Mouse (Mus musculus) liver, adult 2 months (tissue): Measurements from ENCODE around the gene Car14. TPM values are rescaled to one million over a fixed set of nuclear protein-coding genes. Genes with fewer than 3 reads are reported as not detected.
"Not testable (repeated sequence)": the region's sequence is repeated elsewhere in the genome, so short reads cannot be mapped to it uniquely, and the experiment has no call there.

Experiments used
- DNase-seq: peaks from one replicate; pipeline ENCODE4 v3.0.0-alpha.2; 2011; ENCODE audit warnings: low read depth, low spot score; ENCODE audit errors: extremely low read depth
- H3K27ac ChIP-seq: fragments of 200-500 bp; replicated peaks from 2 replicates; pipeline ENCODE4 v1.5.1; 2012; ENCODE audit warnings: low read depth, mild to moderate bottlenecking, control low read depth, inconsistent platforms, low read length; ENCODE audit not compliant: insufficient read depth
- H3K27me3 ChIP-seq: fragments of 200-500 bp; 2 replicates; pipeline ENCODE4 v1.6.1; 2012; ENCODE audit warnings: mild to moderate bottlenecking, moderate library complexity, low read length, inconsistent platforms; ENCODE audit not compliant: control insufficient read depth, insufficient read depth
- H3K36me3 ChIP-seq: fragments of 200-500 bp; 2 replicates; pipeline ENCODE4 v1.6.1; 2012; ENCODE audit warnings: low read length, inconsistent platforms; ENCODE audit not compliant: control insufficient read depth, insufficient read depth
- H3K4me1 ChIP-seq: fragments of 200-500 bp; 2 replicates; pipeline ENCODE4 v1.6.1; 2011; ENCODE audit warnings: low read length; ENCODE audit not compliant: control insufficient read depth, insufficient read depth
- H3K4me3 ChIP-seq: fragments of 200-500 bp; 2 replicates; pipeline ENCODE4 v1.5.1; 2011; ENCODE audit warnings: low read depth, mild to moderate bottlenecking, control low read depth, low read length, moderate library complexity; ENCODE audit not compliant: insufficient read depth
- H3K79me2 ChIP-seq: fragments of 200-500 bp; 2 replicates; pipeline ENCODE4 v1.6.1; 2012; ENCODE audit warnings: inconsistent platforms, mild to moderate bottlenecking, low read length, moderate library complexity; ENCODE audit not compliant: control insufficient read depth, insufficient read depth
- H3K9ac ChIP-seq: fragments of 200-500 bp; 2 replicates; pipeline ENCODE4 v1.6.1; 2012; ENCODE audit warnings: low read depth, mild to moderate bottlenecking, control low read depth, inconsistent platforms, low read length
- CTCF ChIP-seq: fragments of 200-500 bp; IDR thresholded peaks from 2 replicates; pipeline ENCODE4 v1.5.1; 2011; ENCODE audit warnings: low read depth, low read length, control low read depth
- POLR2A ChIP-seq: fragments of 200-500 bp; IDR thresholded peaks from 2 replicates; pipeline ENCODE4 v1.6.1; 2011; ENCODE audit warnings: low read length, control low read depth; ENCODE audit not compliant: insufficient read depth; ENCODE audit errors: extremely low read depth
- WGBS: fragments of 180-500 bp; shearing (Covaris S2); methylation state at CpG from one replicate; pipeline ENCODE4 v1.1.7; 2018; 5-methylcytosine and 5-hydroxymethylcytosine counted together
- polyA plus RNA-seq: library from polyadenylated mRNA; depleted of rRNA; stranded (reverse); fragments of >200 nt; gene quantifications from 2 replicates; pipeline ENCODE4 v1.2.3, GENCODE M21; 2012
- total RNA-seq: library from RNA; depleted of rRNA; stranded (reverse); fragments of >200 nt; gene quantifications from 2 replicates; pipeline ENCODE4 v1.2.3, GENCODE M21; 2014

The Car14 gene
- total and polyA plus RNA-seq, 2 experiments, result 24.5 to 47.9 TPM

- H3K4me1 ChIP-seq, result peaks cover 2% of the 10 kb centered on the region
Observed at GRCm38 (mm10) chr3:95929581-95930470, 25.3 kb upstream of the Car14 start.

GRCm38 (mm10) chr3:95928658-95929503 is 24.4 kb upstream of the Car14 start, which contains the start of gene Anp32e:
Anp32e (plus strand) TSS chr3:95929246.
- H3K4me3 ChIP-seq, result peak within 1 kb of the TSS; percentile 91
- peaks cover 2% of the 10 kb centered on the region for H3K4me1 ChIP-seq
- under 1% methylated on average over 49 of the region's 49 CpGs for WGBS
- no peaks in the 10 kb centered on the region for H3K36me3 ChIP-seq
- TF ChIP-seq POLR2A (peak; percentile 91), CTCF (no peak)
- H3K79me2 ChIP-seq, result peaks cover 4% of the 10 kb centered on the region; the same call in 1 of the 2 replicates
- no peaks in the 10 kb centered on the region for H3K27me3 ChIP-seq
- peak within 1 kb of the TSS; percentile 89 for H3K9ac ChIP-seq
- H3K27ac ChIP-seq, result peak within 1 kb of the TSS; percentile 35
- peak; percentile 96 for DNase-seq

More at GRCm38 (mm10) chr3:95929581-95930470, 25.3 kb upstream of the Car14 start:
- H3K27me3 ChIP-seq, result no peaks in the 10 kb centered on the region
- under 1% methylated on average over 105 of the region's 105 CpGs for WGBS
- H3K27ac ChIP-seq, result no peak overlapping the region
- H3K4me3 ChIP-seq, result peak overlapping the region; percentile 91
- peaks cover 4% of the 10 kb centered on the region; the same call in 1 of the 2 replicates for H3K79me2 ChIP-seq
- no peak for TF ChIP-seq CTCF
- H3K9ac ChIP-seq, result peak overlapping the region; percentile 89
- peaks cover 3% of the 10 kb centered on the region for H3K36me3 ChIP-seq
- DNase-seq, result no peak

GRCm38 (mm10) chr3:95928261-95928657 is 23.8 kb upstream of the Car14 start:
- Histone ChIP-seq H3K36me3 (no peaks in the 10 kb centered on the region), H3K79me2 (peaks cover 4% of the 10 kb centered on the region; the same call in 1 of the 2 replicates), H3K4me3 (no peak overlapping the region), H3K27ac (no peak overlapping the region), H3K4me1 (peaks cover 2% of the 10 kb centered on the region), H3K27me3 (no peaks in the 10 kb centered on the region), H3K9ac (no peak overlapping the region)
- TF ChIP-seq CTCF (no peak), POLR2A (no peak)
- no peak for DNase-seq
- 62% methylated on average over 6 of the region's 6 CpGs for WGBS

- no peaks in the 10 kb centered on the region for H3K36me3 ChIP-seq
- peaks cover 2% of the 10 kb centered on the region for H3K4me1 ChIP-seq
- TF ChIP-seq CTCF (no peak), POLR2A (no peak)
- no peaks in the 10 kb centered on the region for H3K27me3 ChIP-seq
- H3K9ac ChIP-seq, result no peak overlapping the region
- DNase-seq, result no peak
- no peak overlapping the region for H3K27ac ChIP-seq
- no peak overlapping the region for H3K4me3 ChIP-seq
- peaks cover 4% of the 10 kb centered on the region; the same call in 1 of the 2 replicates for H3K79me2 ChIP-seq
- WGBS, result 92% methylated on average over 5 of the region's 5 CpGs
Observed at GRCm38 (mm10) chr3:95925087-95925486, 20.6 kb upstream of the Car14 start.

GRCm38 (mm10) chr3:95924185-95924584 is 19.7 kb upstream of the Car14 start:
- Histone ChIP-seq H3K9ac (no peak overlapping the region), H3K27me3 (no peaks in the 10 kb centered on the region), H3K4me1 (peaks cover 2% of the 10 kb centered on the region), H3K79me2 (no peaks in the 10 kb centered on the region), H3K36me3 (no peaks in the 10 kb centered on the region), H3K27ac (no peak overlapping the region), H3K4me3 (no peak overlapping the region)
- no peak for DNase-seq
- 57% methylated on average over 4 of the region's 4 CpGs for WGBS
- no peak for TF ChIP-seq CTCF
- no peak for TF ChIP-seq POLR2A

GRCm38 (mm10) chr3:95923429-95923828 is 18.9 kb upstream of the Car14 start:
- not testable (repeated sequence) for H3K4me1 ChIP-seq, DNase-seq, H3K27me3 ChIP-seq, H3K9ac ChIP-seq, H3K27ac ChIP-seq, H3K79me2 ChIP-seq, H3K4me3 ChIP-seq, H3K36me3 ChIP-seq
- 92% methylated on average over 7 of the region's 7 CpGs for WGBS

- H3K79me2 ChIP-seq, H3K9ac ChIP-seq, H3K4me3 ChIP-seq, H3K4me1 ChIP-seq, H3K27me3 ChIP-seq, H3K36me3 ChIP-seq, DNase-seq, H3K27ac ChIP-seq: not testable (repeated sequence)
- 81% methylated on average over 2 of the region's 2 CpGs for WGBS
Observed at GRCm38 (mm10) chr3:95920532-95920931, 16.0 kb upstream of the Car14 start.
